Mouse (Mus musculus) right cerebral cortex, postnatal 14 days (tissue): Measurements from ENCODE around the gene Gpr18.

ENCODE experiments used
- DNase-seq: peaks from one replicate; pipeline ENCODE4 v3.0.0; 2022

The Gpr18 gene

DNA sequence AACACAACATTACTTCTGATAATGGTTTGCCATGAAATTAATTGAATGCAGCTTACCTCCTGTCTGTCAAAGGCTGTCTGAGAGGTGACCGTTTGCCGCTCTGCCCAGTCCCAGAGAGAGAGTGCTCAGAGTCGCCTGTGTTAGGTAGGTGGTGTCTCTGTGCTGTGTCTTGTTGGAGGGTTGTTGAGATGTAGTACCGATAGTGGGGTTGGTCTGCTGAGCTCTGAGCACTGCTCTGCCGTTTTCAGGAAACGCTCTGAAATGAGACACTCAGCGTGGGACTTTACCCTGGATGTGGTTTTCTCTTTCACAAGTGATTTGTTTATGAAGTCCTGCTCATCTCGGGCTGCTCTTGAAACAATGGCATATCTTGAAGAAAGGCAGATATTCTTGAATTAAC lies at the start of gene Gpr18:
Gene Gpr18 (minus strand): TSS at position 161 of the 400 bp plus-strand sequence.
- no peak for DNase-seq

DNA sequence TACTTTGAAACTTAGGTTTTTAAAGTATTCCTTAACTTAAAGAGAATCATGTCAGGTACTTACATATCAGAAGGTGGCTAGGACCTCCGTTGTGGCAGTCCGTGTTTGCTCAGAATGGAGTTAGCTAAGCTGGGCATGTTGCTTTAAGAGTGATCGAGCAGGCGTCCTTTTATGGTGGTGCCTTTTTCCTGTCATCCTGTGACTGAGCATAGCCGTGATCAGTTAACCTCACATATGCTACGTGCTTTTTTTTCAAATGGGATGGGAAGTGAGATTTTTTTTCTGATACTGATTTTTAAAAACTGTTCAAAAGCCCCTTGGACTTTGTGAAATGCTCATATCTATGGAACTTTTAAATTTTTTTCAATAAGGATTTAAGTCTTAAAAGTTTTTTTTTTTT lies 49.4 kb upstream of the Gpr18 start, which contains the start of gene Gpr183:
Gene Gpr183 (minus strand): TSS at position 206 of the 400 bp plus-strand sequence.
- no peak for DNase-seq

DNA sequence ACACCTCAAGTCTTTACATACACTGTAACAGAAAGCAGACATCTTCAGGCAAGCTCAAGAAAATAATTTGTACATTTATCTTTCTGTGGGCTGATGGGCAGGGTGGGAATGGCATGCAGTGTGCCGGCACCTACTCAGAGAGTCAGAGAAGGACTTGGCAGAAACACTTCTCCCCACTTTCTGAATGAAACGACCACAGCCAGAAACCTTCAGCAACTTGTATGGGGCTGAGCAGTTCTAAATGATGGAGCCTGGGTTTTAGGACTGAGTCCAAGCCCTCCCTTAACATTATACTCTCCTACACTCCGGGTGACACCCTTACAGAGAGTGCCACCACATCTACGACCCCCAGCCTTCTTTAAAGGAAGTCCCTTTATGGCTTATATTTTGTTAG lies 48.4 kb upstream of the Gpr18 start:
- DNase-seq = no peak

DNA sequence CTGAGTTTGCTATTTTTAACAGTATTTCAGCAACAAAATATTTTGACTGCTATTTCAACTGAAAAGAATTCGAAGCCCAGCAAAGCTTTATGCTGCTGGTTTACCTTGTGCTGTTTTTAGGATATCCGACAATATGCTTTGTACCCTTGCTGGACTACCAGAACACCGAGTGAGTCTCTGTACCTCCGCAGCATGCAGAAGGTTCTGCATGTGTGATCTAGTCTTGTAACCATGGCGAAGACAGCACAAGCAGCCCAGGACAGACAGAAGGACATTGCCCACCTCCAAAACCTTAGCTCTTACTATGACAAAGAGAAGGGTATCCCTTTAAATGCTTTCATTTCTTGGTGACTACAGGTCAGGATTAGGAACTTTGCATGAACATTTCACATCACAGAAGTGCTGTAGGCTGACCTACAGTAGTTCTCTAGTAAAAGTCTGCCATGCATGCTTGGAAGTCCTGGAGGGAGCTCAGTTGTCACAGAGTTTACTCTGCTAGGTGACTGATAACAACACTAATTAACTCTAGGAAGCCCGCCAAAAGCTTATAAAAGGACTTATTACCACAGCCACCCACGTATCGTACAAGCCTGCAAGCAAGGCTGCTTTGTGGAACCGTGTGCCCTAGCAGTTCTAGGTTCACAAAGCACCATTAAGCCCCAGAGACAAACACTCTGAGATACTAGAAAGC lies 47.8 kb upstream of the Gpr18 start:
- DNase-seq = no peak

DNA sequence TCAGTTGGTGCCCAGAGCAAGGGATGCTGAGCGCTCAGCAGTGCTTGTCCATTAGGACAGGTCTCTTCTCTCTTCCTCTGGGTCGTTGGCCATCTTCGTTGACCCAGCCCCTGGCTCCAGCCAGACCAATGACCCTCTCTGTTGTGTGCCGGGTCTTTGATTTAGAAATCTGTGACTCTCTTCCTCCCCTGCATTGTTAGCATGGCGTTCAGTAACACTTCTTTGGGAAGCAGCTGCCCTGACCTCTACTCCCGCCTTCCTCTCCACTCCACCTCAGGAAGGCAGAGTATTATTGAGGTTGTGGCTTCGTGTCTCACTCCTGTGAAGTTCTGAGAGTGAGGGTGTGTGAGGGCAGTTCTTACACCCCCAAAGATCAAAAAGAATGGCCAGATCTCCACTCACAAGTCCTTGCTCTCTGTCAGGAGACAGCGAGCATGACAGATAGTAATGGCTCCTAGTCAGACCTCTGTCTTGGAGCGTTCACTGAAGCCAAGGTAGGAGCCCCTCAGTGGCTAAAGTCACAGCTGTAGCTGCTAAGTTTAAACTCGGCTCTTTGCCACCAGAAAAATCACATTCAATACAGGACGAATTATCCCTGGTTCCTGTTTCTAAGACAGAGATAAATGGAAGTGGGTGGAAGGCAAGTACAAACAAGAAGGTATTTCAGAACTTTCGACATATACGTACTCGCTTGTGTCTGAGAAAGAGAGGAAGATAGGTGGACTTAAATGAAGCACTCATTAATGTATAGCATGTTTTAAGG lies 46.7 kb upstream of the Gpr18 start:
- no peak for DNase-seq

DNA sequence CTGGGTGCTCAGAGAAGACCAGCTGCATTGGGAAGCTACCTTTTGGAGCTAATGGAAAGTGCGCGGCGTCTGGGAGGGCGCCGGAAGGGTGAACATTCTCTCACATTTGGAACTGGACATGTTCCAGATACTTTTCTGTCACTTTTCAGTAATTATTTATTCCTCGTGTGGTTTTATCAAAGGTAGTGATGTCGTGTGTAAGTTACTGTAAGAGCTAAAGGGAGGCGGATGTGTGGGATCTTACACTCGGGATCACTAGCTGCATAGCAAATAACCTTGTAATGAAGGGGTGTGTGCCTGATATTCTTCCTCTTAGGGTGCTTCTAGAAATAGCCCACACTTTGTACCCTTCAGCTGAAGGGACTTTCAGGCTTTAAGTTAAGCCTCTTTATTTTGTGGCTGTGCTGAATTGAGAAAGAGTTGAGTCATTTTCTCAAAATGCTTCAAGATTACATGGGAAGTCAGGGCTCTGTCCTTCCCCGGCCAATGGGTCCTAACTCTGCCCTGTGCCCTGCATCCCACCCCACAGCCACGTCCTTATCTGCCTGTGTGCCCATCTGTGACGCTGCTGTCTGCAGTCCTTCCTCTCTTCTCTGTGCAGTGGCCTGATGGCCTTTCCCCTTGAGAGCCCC lies 46.0 kb upstream of the Gpr18 start:
- no peak for DNase-seq

DNA sequence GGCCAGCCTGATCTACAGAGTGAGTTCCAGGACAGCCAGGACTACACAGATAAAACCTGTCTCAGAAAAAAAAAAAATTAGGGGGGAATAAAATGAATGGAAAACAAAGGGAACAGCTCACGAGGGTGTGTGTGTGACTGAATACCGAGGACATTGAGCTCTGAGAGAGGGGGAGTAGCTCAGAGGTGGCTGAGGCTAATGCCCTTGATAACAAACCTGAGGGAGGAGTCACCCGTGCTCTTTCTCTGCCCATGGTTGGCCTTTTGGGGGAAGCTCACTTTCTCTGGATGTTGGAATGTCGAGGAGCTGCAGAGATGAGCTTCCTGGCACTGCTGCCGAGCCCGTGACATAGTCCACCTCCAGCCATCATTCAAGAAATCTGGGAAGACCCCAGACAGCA lies 45.4 kb upstream of the Gpr18 start:
- DNase-seq = no peak

DNA sequence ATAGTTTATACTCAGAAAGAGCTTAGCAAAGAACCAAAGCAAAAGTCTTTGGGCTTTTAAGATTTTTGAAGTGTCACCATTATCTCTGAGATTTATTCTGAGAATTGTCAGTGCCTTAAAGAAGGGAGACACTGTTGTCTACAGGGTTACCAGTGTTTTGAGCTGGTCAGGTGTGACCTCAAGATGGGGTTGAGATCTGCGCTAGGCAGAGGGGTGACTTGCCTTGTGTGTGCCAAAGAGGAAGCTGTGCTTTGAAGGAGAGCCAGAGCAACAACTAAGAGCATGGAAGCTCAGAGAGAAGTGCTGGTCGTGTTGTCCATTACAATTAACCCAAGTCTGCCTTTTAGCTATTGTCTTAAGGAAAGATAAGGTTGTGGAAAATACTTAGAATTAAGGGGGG lies 45.0 kb upstream of the Gpr18 start:
- DNase-seq = no peak

DNA sequence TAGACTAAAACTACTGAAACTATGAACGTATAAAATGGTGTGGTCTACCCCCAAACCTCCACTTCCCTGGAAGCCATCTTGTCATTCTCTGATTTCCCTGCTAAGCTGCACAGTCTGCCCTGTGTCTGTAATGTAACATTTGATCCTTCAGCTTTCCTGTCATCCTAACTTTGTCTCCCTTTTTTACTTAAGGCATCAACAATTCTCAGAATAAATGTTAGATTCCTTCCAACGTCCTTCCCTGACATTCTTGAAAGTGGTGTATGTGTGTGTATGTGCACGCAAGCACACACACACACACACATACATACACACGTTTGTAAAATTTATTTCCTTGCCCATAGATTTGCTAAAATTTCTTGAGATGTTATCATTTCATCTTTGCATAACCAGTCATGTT lies 44.5 kb upstream of the Gpr18 start:
- no peak for DNase-seq

DNA sequence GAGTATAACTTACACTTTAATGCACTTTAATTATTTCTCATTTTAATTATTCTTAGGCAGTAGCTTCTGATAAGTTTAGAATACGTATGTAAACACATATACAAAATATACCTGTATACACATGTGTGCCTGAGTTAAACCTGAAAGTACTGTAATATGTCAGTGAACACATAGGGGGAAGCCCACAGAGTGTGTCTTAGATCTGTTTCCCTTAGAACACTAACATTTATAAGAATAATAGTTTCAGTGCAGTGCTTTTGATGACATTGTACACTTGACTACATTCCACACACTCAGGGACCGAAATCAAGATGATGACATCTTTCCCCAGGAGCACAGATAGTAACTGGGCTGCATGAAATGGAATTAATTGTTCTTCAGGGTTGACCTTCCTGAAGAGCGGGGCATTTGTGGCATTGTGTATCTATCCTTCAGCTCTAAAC lies 44.0 kb upstream of the Gpr18 start:
- no peak for DNase-seq

DNA sequence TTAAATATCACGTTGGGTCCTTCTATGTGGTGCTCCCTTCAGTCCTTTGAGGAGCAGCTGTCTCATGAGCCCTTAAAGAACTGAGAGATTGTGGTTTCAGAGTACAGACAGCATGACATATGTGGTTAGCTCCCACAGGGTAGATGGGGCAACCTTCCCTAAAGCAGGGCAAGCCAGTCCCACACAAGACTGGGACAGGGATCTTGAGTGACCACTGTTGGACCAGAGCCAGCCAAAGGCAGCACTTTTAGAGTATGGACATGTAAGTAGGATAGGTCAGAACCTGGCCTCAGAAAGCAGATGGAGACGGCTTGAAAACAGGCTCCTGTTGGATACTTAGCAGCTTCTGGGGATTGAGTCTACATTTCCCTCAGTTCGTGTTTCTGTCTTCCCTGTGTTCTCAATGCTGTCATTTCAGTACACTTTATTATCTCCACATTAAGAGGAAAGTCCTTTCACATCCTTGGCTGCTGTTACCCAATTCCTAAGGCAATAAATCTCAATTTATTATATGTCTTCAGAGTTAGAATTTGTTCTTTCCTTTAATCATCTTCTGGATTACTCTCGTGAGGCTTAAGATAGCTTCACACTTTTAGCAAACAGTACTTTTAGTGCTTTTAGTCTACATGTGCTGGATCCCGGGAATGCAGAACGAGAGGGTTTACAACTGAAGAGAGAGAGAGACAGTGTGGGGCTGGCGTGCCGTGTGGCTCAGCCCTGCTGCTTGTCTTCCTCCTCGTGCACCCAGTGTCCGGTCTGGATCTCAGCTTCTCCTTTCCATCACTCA lies 43.4 kb upstream of the Gpr18 start:
- no peak for DNase-seq

DNA sequence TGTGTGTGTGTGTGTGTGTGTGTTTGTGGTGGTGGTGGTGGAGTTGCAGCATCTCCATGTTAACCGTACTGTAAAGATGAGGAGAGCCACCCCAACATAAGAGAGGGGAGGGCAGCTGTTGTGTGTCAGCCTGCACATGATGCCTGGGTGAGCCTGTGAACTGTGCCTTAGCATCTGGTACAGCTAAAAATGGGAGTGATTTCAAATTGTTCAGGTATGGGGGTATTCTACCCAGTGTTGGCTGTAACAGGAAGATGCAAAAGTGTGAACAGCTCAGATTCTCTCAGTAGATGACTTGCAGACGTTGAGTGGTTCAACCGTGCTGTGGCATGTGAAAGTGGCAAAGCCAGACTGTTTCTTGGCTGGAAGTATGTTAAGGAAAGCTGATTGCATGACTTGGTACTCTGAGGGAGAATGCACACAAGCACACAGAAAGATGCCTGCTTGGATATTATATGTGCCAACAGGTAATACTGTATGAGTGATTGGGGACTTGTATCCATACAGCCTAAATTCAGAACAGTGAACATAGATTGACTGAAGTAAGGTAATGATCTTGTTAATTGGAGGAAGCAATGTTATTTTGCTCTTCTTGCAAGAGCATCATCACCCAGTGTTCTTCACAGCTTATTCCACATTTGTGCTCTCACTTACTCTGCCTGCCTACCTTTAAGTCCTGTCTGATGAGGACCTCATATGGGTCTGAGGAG lies 42.6 kb upstream of the Gpr18 start:
- no peak for DNase-seq

DNA sequence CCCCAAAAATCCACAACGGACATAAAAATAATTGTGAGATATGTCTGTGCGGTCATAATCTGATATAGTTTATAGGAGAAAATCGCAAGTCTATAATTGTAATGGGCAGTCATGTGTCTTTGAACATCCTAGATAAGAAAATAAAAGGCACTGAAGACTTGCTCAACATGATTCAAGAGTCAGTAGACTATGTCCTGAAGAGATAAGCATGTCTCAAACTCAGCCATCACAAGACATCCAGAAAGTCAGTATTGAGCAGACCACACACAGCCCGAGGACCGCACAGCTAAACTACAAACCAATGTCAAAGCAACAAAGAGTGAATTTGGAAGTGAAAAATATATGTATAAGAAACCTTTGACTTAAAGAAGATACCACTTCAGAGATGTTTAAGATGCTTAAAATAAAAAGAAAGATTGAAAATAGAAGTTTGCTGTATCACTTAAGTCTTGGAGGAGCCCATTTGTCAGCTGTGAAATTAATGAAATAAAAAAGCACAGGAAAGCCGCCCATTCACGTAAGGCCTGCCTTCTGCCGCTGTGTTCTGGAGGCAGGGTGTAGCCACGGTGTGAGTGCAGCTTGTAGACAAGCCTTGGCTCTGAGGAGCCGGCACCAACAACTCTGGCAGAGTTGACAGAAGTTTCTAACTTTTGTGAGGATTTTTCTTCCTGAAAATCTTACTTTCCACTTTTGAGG lies 41.7 kb upstream of the Gpr18 start:
- DNase-seq = no peak

DNA sequence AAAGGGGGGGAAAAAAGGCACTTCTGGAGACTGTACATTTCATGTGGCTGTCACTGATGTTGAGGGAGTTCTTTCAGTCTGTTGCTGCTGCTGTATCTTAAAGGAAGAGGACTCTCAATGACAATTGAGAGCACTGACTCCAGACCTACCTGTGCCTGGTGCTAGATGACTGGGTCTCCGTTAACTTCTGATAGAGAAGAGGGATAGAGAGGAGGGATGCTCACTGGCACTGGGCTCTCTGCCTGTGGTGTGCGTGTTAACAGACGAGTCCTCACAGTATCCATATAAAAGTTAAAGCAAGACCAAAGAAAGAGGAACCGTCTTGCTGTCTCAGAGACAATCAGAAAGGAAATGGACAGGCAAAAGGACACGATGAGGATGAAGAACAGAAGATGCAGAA lies 40.7 kb upstream of the Gpr18 start:
- no peak for DNase-seq

DNA sequence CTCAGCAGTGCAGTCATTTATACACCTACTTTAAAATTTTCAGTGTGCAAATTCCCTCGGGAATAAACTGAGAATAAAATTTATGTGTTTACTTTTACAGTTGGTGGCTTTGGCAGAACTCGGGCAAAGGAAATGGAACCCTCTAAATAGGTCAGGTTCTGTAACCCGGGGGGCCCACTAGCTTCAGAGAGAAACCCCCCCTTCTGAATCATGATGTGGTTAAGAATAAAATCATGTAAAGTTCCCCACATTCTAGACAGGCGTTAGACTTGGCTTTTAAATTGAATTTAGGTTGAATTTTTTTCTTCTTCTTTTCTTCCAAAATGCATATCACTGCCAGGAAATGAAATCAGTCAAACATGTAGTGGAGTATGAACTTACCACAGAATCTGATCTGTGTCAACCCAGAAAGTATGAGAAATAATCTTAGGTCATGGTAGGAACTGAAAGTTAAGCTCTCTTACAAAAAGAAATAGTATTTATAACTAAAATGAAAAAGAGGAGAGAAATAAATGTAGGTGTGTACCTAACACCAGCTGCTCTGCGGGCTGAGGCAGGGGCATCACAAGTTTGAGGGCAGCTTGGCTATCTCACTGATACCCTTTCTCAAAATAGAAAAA lies 39.7 kb upstream of the Gpr18 start:
- DNase-seq = no peak

DNA sequence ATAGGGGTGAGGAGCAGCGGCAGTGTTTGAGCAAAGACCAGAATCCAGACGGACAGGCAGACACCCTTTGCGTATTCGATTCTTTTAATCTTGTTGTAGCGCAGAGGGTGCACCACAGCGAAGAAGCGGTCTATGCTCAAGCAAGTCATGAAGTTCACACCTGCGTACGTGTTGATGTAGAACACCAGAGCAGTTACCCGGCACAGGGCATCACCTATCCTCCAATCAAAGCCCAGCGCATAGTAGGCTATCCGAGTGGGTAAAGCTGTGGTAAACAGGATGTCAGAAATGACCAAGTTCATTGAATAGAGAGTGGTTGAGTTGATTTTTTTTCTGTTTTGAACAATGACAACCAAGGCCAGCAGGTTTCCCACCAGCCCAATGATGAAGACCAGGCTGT lies 39.0 kb upstream of the Gpr18 start:
- DNase-seq = no peak

DNA sequence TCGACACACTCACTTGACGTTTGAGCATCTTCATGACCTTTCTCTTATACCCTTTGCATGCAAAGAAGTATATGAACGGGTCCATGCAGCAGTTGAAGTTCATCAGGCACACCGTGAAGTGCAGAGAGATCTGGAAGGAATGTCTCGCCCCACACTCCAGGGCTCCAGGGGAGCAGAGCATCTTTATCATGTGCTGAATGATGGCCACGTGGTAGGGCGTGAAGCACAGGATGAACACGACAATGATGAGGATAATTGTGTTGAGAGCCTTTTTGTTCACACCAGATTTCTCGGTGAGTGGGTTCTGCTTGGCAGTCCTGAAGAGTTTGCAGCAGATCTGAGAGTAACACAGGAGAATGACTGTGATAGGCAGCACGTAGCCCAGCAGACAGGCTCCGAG lies 38.5 kb upstream of the Gpr18 start:
- no peak for DNase-seq

DNA sequence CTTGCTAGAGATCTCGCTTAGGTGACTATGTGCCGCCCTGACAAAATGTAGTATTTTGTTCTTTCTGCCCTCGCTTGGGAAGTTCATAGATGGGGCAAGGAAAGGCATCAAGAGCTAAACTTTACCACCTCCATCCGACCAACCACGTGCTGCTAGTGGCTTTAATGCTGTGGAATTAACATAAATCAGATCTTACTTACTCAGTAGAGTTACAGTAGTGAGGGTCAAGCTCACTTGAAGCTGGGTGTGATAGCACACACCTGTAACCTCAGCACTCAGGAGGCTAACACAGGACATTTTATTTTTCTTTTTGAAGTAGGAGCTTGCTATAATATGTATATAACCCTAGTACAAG lies 36.4 kb upstream of the Gpr18 start:
- no peak for DNase-seq

DNA sequence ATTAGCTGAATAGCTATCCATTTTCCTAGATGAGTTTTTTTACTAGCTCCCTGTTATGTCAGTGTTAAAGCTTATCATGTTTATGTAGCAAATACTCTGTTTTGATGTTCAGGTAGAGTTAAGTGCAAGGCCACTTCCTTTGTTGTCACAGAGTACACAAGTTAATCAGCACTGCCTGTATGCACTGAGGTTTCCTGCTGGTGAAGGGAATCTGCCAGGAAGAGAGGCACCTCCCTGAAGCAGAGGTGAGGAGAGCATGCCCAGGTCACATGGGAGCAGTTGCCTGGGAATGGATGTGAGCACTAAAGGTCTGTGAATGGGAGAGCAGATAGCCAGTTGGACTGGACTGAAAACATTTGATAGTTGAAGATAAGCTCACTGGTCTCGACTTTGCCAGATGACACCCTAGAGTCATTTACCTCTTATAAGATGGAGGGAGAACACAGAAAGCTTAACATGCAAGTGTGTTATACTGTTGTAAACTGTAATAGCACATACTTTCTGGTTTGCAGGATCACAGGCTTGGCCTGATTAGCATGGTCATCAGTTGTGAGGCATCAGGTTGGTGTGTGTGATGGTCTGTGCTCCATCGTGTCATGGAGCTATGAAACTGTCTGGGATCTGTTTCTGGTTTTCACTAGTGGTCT lies 35.9 kb upstream of the Gpr18 start:
- DNase-seq = no peak

DNA sequence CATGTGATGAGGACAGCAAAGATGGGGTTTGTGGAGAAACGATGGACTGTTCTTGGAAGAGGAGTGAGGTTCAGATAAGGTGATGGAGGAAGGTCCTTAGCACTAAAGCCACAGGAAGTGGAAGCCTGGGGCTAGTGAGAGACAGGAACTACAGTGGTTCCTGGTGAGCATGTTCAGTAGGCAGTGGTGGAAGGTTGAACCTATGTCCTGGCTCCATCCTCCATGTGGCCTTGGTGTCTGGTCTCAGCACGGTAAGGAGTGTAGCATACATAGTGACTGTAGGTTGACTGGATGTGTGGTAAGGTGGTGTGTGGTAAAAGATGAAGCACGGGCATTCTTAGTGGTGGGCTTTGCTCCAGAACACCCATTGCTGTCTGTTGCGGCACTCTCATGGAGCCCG lies 34.3 kb upstream of the Gpr18 start:
- DNase-seq = no peak

DNA sequence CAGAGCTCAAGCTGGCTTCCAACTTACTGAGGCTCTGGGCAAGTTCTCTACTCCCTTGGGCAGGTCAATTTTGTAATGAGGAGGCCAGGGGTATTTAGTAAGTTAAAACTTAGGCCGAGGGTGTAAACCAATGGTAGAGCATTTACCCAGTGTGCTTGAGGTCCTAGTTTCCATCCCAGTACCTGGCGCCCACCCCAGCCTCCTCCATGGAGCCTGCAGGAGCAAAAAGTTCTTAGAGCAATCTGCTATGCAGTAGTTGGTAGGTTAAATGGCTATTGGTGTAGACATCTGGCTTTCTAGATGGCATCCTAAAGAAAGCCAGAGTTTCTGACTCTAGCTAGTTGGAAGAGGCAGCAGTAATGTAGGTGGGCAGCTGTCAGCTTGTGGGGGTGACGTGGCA lies 33.9 kb upstream of the Gpr18 start:
- DNase-seq = no peak
